Mouse (Mus musculus) limb, embryonic 11.5 days (tissue): ENCODE data around the gene Ergic1. TPM values are rescaled to one million over a fixed set of nuclear protein-coding genes. Genes with fewer than 3 reads are reported as not detected.

Experiments
- ATAC-seq: fragments of 200-750 bp; cut with Nextera tagmentation; 2 replicates; pipeline ENCODE4 v1.8.0; 2017; ENCODE audit warnings: low read depth; ENCODE audit not compliant: insufficient number of reproducible peaks, low FRiP score, low TSS enrichment
- DNase-seq: peaks from one replicate; pipeline ENCODE4 v3.0.0-alpha.2; 2015; ENCODE audit warnings: low spot score
- H3K27ac ChIP-seq: fragments of 300-500 bp; sonication (generic); replicated peaks from 2 replicates; pipeline ENCODE4 v1.5.1; 2014; ENCODE audit warnings: low read depth, mild to moderate bottlenecking, low read length
- H3K27me3 ChIP-seq: fragments of 300-500 bp; sonication (generic); 2 replicates; pipeline ENCODE4 v1.6.1; 2014; ENCODE audit warnings: mild to moderate bottlenecking, low read length, mixed read lengths; ENCODE audit not compliant: control insufficient read depth, insufficient read depth
- H3K36me3 ChIP-seq: fragments of 300-500 bp; sonication (generic); 2 replicates; pipeline ENCODE4 v1.6.1; 2014; ENCODE audit warnings: mild to moderate bottlenecking, low read length, moderate library complexity, mixed read lengths; ENCODE audit not compliant: control insufficient read depth, insufficient read depth
- H3K4me1 ChIP-seq: fragments of 300-500 bp; sonication (generic); 2 replicates; pipeline ENCODE4 v1.6.1; 2014; ENCODE audit warnings: low read length, mixed read lengths; ENCODE audit not compliant: control insufficient read depth, insufficient read depth
- H3K4me2 ChIP-seq: fragments of 300-500 bp; sonication (generic); 2 replicates; pipeline ENCODE4 v1.6.1; 2014; ENCODE audit warnings: low read depth, mild to moderate bottlenecking, moderate library complexity; ENCODE audit not compliant: severe bottlenecking
- H3K4me3 ChIP-seq: fragments of 300-500 bp; sonication (generic); 2 replicates; pipeline ENCODE4 v1.5.1; 2014; ENCODE audit warnings: low read depth, low read length
- H3K9ac ChIP-seq: fragments of 300-500 bp; sonication (generic); 2 replicates; pipeline ENCODE4 v1.6.1; 2014; ENCODE audit warnings: mild to moderate bottlenecking, low read length
- H3K9me3 ChIP-seq: fragments of 300-500 bp; sonication (generic); 2 replicates; pipeline ENCODE4 v1.6.1; 2016; ENCODE audit warnings: low read length; ENCODE audit not compliant: control insufficient read depth
- WGBS: fragments of 180-500 bp; shearing (Covaris S2); extraction: QIAGEN DNeasy Blood & Tissue Kit; methylation state at CpG from one replicate; pipeline ENCODE4 v1.1.7; 2014; 5-methylcytosine and 5-hydroxymethylcytosine counted together
- polyA plus RNA-seq: library from polyadenylated mRNA; unstranded; fragments of >200 nt; fragmentation: Nextera tagmentation; extraction: Ambion mirVana; gene quantifications from 2 replicates; pipeline ENCODE4 v1.2.1, GENCODE M21; 2014

Gene Ergic1
- polyA plus RNA-seq, 1 experiment from 2014 or later = 143 TPM

- H3K36me3 ChIP-seq = no peaks in the 10 kb centered on the region
- WGBS = 63% methylated on average over 4 of the region's 4 CpGs
- no peak for ATAC-seq
- H3K27me3 ChIP-seq = no peaks in the 10 kb centered on the region
- no peak overlapping the region for H3K4me3 ChIP-seq
- no peak overlapping the region for H3K4me2 ChIP-seq
- H3K27ac ChIP-seq = no peak overlapping the region
- H3K4me1 ChIP-seq = peaks cover 12% of the 10 kb centered on the region
- DNase-seq = no peak
- no peak overlapping the region for H3K9ac ChIP-seq
- H3K9me3 ChIP-seq = no peaks in the 10 kb centered on the region
These were observed 28.7 kb upstream of the Ergic1 start for GRCm38 (mm10) chr17:26532476-26533045.

- Histone ChIP-seq H3K9ac (no peak overlapping the region), H3K4me1 (peaks cover 12% of the 10 kb centered on the region), H3K9me3 (no peaks in the 10 kb centered on the region), H3K27ac (no peak overlapping the region), H3K4me2 (no peak overlapping the region), H3K4me3 (no peak overlapping the region), H3K27me3 (no peaks in the 10 kb centered on the region), H3K36me3 (no peaks in the 10 kb centered on the region)
- ATAC-seq = no peak
- DNase-seq = no peak
- WGBS = 82% methylated on average over 5 of the region's 5 CpGs
These were observed 27.4 kb upstream of the Ergic1 start for GRCm38 (mm10) chr17:26533871-26534372.

- Histone ChIP-seq H3K27ac (no peak overlapping the region), H3K4me3 (no peak overlapping the region), H3K4me2 (no peak overlapping the region), H3K9ac (no peak overlapping the region), H3K36me3 (no peaks in the 10 kb centered on the region), H3K4me1 (peaks cover 12% of the 10 kb centered on the region), H3K27me3 (no peaks in the 10 kb centered on the region), H3K9me3 (no peaks in the 10 kb centered on the region)
- WGBS = 86% methylated on average over 5 of the region's 5 CpGs
- no peak for ATAC-seq
- no peak for DNase-seq
These were observed 26.6 kb upstream of the Ergic1 start for GRCm38 (mm10) chr17:26534695-26535094.

GRCm38 (mm10) chr17:26535251-26536136, 25.8 kb upstream of the Ergic1 start:
- no peak overlapping the region for H3K27ac ChIP-seq
- no peaks in the 10 kb centered on the region for H3K27me3 ChIP-seq
- no peak overlapping the region for H3K4me3 ChIP-seq
- ATAC-seq (no peak), DNase-seq (no peak)
- no peak overlapping the region for H3K4me2 ChIP-seq
- H3K4me1 ChIP-seq = peaks cover 7% of the 10 kb centered on the region
- no peaks in the 10 kb centered on the region for H3K36me3 ChIP-seq
- WGBS = 85% methylated on average over 7 of the region's 7 CpGs
- no peak overlapping the region for H3K9ac ChIP-seq
- no peaks in the 10 kb centered on the region for H3K9me3 ChIP-seq

GRCm38 (mm10) chr17:26537722-26538471, 23.4 kb upstream of the Ergic1 start:
- no peak overlapping the region for H3K27ac ChIP-seq
- no peak overlapping the region for H3K9ac ChIP-seq
- no peaks in the 10 kb centered on the region for H3K4me1 ChIP-seq
- 38% methylated on average over 6 of the region's 6 CpGs for WGBS
- no peaks in the 10 kb centered on the region for H3K36me3 ChIP-seq
- no peak overlapping the region for H3K4me3 ChIP-seq
- DNase-seq (no peak), ATAC-seq (no peak)
- no peaks in the 10 kb centered on the region for H3K27me3 ChIP-seq
- H3K9me3 ChIP-seq = no peaks in the 10 kb centered on the region
- H3K4me2 ChIP-seq = no peak overlapping the region

- no peak overlapping the region for H3K4me3 ChIP-seq
- no peaks in the 10 kb centered on the region for H3K4me1 ChIP-seq
- 85% methylated on average over 5 of the region's 5 CpGs for WGBS
- H3K4me2 ChIP-seq = no peak overlapping the region
- H3K36me3 ChIP-seq = no peaks in the 10 kb centered on the region
- H3K27ac ChIP-seq = no peak overlapping the region
- no peak overlapping the region for H3K9ac ChIP-seq
- H3K27me3 ChIP-seq = no peaks in the 10 kb centered on the region
- DNase-seq (no peak), ATAC-seq (no peak)
- H3K9me3 ChIP-seq = no peaks in the 10 kb centered on the region
These were observed 21.2 kb upstream of the Ergic1 start for GRCm38 (mm10) chr17:26540083-26540482.

GRCm38 (mm10) chr17:26544319-26544963, 16.8 kb upstream of the Ergic1 start:
- no peaks in the 10 kb centered on the region for H3K36me3 ChIP-seq
- H3K27me3 ChIP-seq = no peaks in the 10 kb centered on the region
- 87% methylated on average over 8 of the region's 8 CpGs for WGBS
- H3K9me3 ChIP-seq = no peaks in the 10 kb centered on the region
- ATAC-seq (no peak), DNase-seq (no peak)
- H3K4me2 ChIP-seq = no peak overlapping the region
- no peak overlapping the region for H3K4me3 ChIP-seq
- no peak overlapping the region for H3K9ac ChIP-seq
- no peak overlapping the region for H3K27ac ChIP-seq
- H3K4me1 ChIP-seq = no peaks in the 10 kb centered on the region

- Histone ChIP-seq H3K9me3 (no peaks in the 10 kb centered on the region), H3K27ac (no peak overlapping the region), H3K4me3 (no peak overlapping the region), H3K9ac (no peak overlapping the region), H3K4me2 (no peak overlapping the region), H3K36me3 (no peaks in the 10 kb centered on the region), H3K4me1 (no peaks in the 10 kb centered on the region), H3K27me3 (no peaks in the 10 kb centered on the region)
- 37% methylated on average over 7 of the region's 7 CpGs for WGBS
- no peak for ATAC-seq
- no peak for DNase-seq
These were observed 13.5 kb upstream of the Ergic1 start for GRCm38 (mm10) chr17:26547771-26548170.
